Mouse (Mus musculus): ENCODE results near the gene Clk2. TPM values are rescaled to one million over a fixed set of nuclear protein-coding genes. Genes with fewer than 3 reads are reported as not detected.
A peak's percentile ranks its signal among the peaks of the same experiment; 100 is the strongest.

Gene Clk2
- polyA plus RNA-seq, 1 experiment from 2014 or later, result 42.5 TPM

GRCm38 (mm10) chr3:89202253-89203141 lies 37.9 kb downstream of the Clk2 start, which contains the start of gene Gba:
Gba (plus strand) TSS chr3:89202928.
- Histone ChIP-seq H3K27ac (no peak within 1 kb of the TSS), H3K9ac (peak within 1 kb of the TSS; percentile 61), H3K4me1 (peaks cover 6% of the 10 kb centered on the region), H3K4me3 (replicated peaks) (peak within 1 kb of the TSS; percentile 58), H3K9me3 (no peaks in the 10 kb centered on the region), H3K27me3 (no peaks in the 10 kb centered on the region), H3K36me3 (replicated peaks) (peaks cover 31% of the 10 kb centered on the region), H3K4me2 (peak within 1 kb of the TSS; percentile 68)
- WGBS, result 28% methylated on average over 13 of the region's 13 CpGs
- peak; percentile 92 for ATAC-seq (ENCODE audit: low FRiP score)

- Histone ChIP-seq H3K9me3 (no peaks in the 10 kb centered on the region), H3K9ac (peak overlapping the region; percentile 61), H3K4me2 (peak overlapping the region; percentile 68), H3K36me3 (replicated peaks) (peaks cover 37% of the 10 kb centered on the region), H3K4me3 (replicated peaks) (peak overlapping the region; percentile 58), H3K27me3 (no peaks in the 10 kb centered on the region), H3K4me1 (peaks cover 6% of the 10 kb centered on the region), H3K27ac (no peak overlapping the region)
- ATAC-seq (ENCODE audit: low FRiP score), result peak; percentile 53; the same call in 1 of the 2 replicates
- WGBS, result 42% methylated on average over 5 of the region's 5 CpGs
Measured at GRCm38 (mm10) chr3:89203142-89203514, 38.5 kb downstream of the Clk2 start.

- no peak overlapping the region for H3K4me2 ChIP-seq
- peaks cover 6% of the 10 kb centered on the region for H3K4me1 ChIP-seq
- ATAC-seq (ENCODE audit: low FRiP score), result no peak
- no peaks in the 10 kb centered on the region for H3K27me3 ChIP-seq
- no peak overlapping the region for H3K9ac ChIP-seq
- no peak overlapping the region for H3K27ac ChIP-seq
- no peaks in the 10 kb centered on the region for H3K9me3 ChIP-seq
- H3K4me3 ChIP-seq (replicated peaks), result no peak overlapping the region
- WGBS, result 89% methylated on average over 7 of the region's 7 CpGs
- peaks cover 64% of the 10 kb centered on the region for H3K36me3 ChIP-seq (replicated peaks)
Measured at GRCm38 (mm10) chr3:89206079-89206478, 41.5 kb downstream of the Clk2 start.

DNA sequence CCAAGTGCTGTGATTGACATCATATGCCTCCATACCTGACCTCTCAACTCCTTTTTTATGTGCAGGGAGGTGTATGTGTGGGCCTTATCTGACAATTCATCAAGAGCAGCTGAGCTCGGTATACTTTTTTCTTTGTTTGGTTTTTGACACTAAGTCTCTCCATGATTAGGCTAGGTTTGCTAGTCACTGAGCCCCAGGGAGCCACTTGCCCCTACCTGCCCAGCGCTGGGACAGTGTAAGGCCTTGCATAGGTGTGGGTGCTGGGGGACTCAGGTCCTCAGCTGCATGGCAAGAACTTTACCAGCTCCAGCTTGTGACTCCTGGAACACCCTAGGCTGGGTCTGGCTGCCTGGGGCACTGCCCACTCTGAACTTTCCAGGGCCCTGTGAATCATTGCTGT lies 42.1 kb downstream of the Clk2 start:
- WGBS, result 90% methylated on average over 2 of the region's 2 CpGs
- Histone ChIP-seq H3K36me3 (replicated peaks) (peaks cover 64% of the 10 kb centered on the region), H3K4me1 (peaks cover 6% of the 10 kb centered on the region), H3K4me2 (no peak overlapping the region), H3K27ac (no peak overlapping the region), H3K9ac (no peak overlapping the region), H3K4me3 (replicated peaks) (no peak overlapping the region), H3K9me3 (no peaks in the 10 kb centered on the region), H3K27me3 (no peaks in the 10 kb centered on the region)
- no peak for ATAC-seq (ENCODE audit: low FRiP score)

DNA sequence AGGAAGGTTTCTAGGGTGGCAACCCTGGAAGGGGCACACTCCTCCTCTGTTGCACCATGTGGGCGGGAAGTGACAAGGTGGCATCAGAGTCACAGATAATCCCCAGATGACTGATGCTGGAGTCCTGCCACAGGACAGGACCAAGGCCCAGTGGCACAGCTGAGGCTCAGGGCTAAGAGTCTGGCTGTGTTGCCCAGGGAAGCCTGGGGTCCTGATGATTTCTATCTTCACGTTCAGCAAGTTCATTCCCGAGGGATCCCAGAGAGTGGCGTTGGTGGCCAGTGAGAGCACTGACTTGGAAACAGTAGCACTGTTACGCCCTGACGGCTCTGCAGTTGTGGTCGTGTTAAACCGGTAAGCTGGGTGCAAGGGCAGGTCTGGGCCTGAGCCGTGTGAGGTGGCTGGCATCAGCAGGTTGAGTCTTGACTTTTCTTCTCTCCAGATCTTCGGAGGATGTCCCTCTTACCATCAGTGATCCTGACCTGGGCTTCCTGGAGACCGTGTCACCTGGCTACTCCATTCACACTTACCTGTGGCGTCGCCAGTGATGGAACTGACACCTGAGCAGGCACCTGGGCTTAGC lies 43.6 kb downstream of the Clk2 start:
- H3K9me3 ChIP-seq, result no peaks in the 10 kb centered on the region
- no peak overlapping the region for H3K27ac ChIP-seq
- H3K36me3 ChIP-seq (replicated peaks), result peaks cover 64% of the 10 kb centered on the region
- no peak overlapping the region for H3K4me2 ChIP-seq
- no peak overlapping the region for H3K9ac ChIP-seq
- no peaks in the 10 kb centered on the region for H3K27me3 ChIP-seq
- H3K4me1 ChIP-seq, result peaks cover 13% of the 10 kb centered on the region
- no peak for ATAC-seq (ENCODE audit: low FRiP score)
- 93% methylated on average over 13 of the region's 13 CpGs for WGBS
- H3K4me3 ChIP-seq (replicated peaks), result no peak overlapping the region

DNA sequence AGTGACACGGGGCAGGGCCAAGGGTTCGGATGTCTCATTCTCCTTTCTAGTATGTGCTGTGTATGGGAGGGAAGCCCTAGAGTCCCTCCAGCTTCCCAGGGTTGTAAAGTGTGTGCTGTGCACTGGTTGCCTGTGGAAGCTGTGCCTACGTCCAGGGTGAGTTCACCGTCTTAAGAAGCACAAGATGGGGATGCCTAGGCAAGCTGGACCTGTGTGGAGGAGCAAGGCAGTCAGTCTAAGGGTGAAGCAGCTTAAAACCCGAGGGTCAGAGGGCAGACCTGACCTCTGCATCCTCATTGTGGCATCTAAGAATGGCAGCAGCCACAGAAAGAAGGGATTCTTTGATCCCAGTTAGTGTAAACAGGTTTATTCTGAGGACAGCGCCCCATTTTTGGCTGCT lies 44.1 kb downstream of the Clk2 start:
- no peak overlapping the region for H3K27ac ChIP-seq
- no peak overlapping the region for H3K9ac ChIP-seq
- no peak overlapping the region for H3K4me2 ChIP-seq
- peaks cover 64% of the 10 kb centered on the region for H3K36me3 ChIP-seq (replicated peaks)
- H3K4me3 ChIP-seq (replicated peaks), result no peak overlapping the region
- no peaks in the 10 kb centered on the region for H3K27me3 ChIP-seq
- peaks cover 11% of the 10 kb centered on the region for H3K4me1 ChIP-seq
- 88% methylated on average over 6 of the region's 6 CpGs for WGBS
- ATAC-seq (ENCODE audit: low FRiP score), result no peak
- H3K9me3 ChIP-seq, result no peaks in the 10 kb centered on the region

DNA sequence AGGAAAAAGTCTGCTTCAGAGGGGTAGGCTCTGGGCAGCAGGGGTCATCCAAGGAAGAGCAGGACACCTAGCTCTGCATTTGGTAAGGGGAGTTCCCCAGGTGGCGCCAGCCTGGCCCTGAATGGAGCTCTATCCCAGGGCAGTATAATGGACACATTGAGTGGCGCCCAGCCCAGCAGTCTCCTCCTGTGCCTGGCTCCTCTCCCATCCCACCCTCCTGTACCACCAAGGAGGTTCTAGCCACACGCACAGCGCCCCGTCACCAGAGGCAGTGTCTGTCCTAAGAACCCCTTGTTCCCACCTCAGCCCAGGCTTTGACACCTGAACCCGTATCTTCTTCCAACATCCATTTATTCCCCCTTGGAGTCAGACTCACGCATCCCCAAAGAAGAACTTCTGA lies 45.1 kb downstream of the Clk2 start:
- H3K4me3 ChIP-seq (replicated peaks), result no peak overlapping the region
- 91% methylated on average over 7 of the region's 7 CpGs for WGBS
- no peak overlapping the region for H3K9ac ChIP-seq
- no peak overlapping the region for H3K4me2 ChIP-seq
- H3K4me1 ChIP-seq, result peaks cover 16% of the 10 kb centered on the region
- H3K27ac ChIP-seq, result no peak overlapping the region
- no peaks in the 10 kb centered on the region for H3K27me3 ChIP-seq
- H3K36me3 ChIP-seq (replicated peaks), result peaks cover 60% of the 10 kb centered on the region
- no peak for ATAC-seq (ENCODE audit: low FRiP score)
- H3K9me3 ChIP-seq, result no peaks in the 10 kb centered on the region

DNA sequence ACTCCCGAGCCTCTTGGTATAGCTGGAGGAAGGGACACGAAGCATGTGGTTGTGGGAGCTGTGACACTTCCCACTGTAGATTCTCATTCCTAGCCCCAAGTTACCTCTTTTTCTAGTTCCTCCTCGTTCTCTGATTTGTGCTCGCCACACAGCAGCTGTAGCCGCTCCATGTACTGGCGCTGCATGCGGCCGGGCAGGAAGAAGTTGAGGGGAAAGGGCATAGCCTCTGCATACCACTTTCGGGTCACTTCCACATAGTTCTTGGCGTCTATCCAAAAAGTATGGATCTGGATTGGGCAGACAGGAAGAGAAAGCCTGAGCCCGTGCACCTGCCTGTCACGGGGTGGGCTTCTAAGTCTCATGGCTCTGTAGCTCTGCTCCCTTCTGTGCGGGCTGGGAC lies 45.6 kb downstream of the Clk2 start:
- Histone ChIP-seq H3K4me1 (peaks cover 21% of the 10 kb centered on the region), H3K4me3 (replicated peaks) (no peak overlapping the region), H3K9me3 (no peaks in the 10 kb centered on the region), H3K36me3 (replicated peaks) (peaks cover 56% of the 10 kb centered on the region), H3K4me2 (no peak overlapping the region), H3K9ac (no peak overlapping the region), H3K27me3 (no peaks in the 10 kb centered on the region), H3K27ac (no peak overlapping the region)
- ATAC-seq (ENCODE audit: low FRiP score), result no peak
- 90% methylated on average over 13 of the region's 13 CpGs for WGBS

DNA sequence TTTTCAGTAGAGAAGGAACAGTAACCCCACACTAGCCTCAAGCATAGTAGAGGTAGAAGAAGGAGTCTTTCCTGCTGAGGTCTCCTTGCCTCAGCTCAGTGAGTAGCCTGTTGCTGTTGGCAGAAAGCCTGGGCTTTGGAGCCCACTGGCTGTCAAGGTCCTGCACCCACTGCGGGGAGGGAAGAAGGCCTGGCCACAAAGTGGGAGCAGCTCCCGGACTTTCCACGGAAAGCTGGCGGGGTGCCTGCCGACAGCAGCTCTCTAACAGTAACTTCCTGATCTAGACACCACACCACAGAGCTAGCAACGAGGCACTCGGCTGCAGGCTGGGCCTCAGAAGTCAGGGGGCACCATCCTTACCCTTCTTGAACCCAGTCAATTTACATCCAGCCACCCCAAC lies 46.1 kb downstream of the Clk2 start:
- ATAC-seq (ENCODE audit: low FRiP score), result no peak
- no peak overlapping the region for H3K4me3 ChIP-seq (replicated peaks)
- H3K27ac ChIP-seq, result no peak overlapping the region
- no peaks in the 10 kb centered on the region for H3K27me3 ChIP-seq
- no peak overlapping the region for H3K9ac ChIP-seq
- H3K4me2 ChIP-seq, result no peak overlapping the region
- H3K36me3 ChIP-seq (replicated peaks), result peaks cover 50% of the 10 kb centered on the region
- H3K4me1 ChIP-seq, result peaks cover 26% of the 10 kb centered on the region
- no peaks in the 10 kb centered on the region for H3K9me3 ChIP-seq
- 89% methylated on average over 7 of the region's 7 CpGs for WGBS

- Histone ChIP-seq H3K9ac (peak overlapping the region; percentile 77), H3K27me3 (no peaks in the 10 kb centered on the region), H3K9me3 (no peaks in the 10 kb centered on the region), H3K27ac (peak overlapping the region; percentile 100), H3K4me2 (peak overlapping the region; percentile 76), H3K36me3 (replicated peaks) (peaks cover 25% of the 10 kb centered on the region), H3K4me3 (replicated peaks) (peak overlapping the region; percentile 80), H3K4me1 (peaks cover 55% of the 10 kb centered on the region)
- ATAC-seq (ENCODE audit: low FRiP score), result peak; percentile 89
- WGBS, result under 1% methylated on average over 69 of the region's 69 CpGs
Measured at GRCm38 (mm10) chr3:89213803-89214530, 49.4 kb downstream of the Clk2 start.

GRCm38 (mm10) chr3:89214681-89215411 lies 50.3 kb downstream of the Clk2 start, which contains the start of gene Thbs3:
Thbs3 (plus strand) TSS chr3:89215180.
- Histone ChIP-seq H3K4me1 (peaks cover 63% of the 10 kb centered on the region), H3K27me3 (no peaks in the 10 kb centered on the region), H3K9ac (peak within 1 kb of the TSS; percentile 77), H3K4me3 (replicated peaks) (peak within 1 kb of the TSS; percentile 80), H3K4me2 (peak within 1 kb of the TSS; percentile 76), H3K9me3 (no peaks in the 10 kb centered on the region), H3K36me3 (replicated peaks) (peaks cover 23% of the 10 kb centered on the region), H3K27ac (peak within 1 kb of the TSS; percentile 100)
- 1% methylated on average over 19 of the region's 19 CpGs for WGBS
- peak; percentile 8; the same call in 1 of the 2 replicates for ATAC-seq (ENCODE audit: low FRiP score)

DNA sequence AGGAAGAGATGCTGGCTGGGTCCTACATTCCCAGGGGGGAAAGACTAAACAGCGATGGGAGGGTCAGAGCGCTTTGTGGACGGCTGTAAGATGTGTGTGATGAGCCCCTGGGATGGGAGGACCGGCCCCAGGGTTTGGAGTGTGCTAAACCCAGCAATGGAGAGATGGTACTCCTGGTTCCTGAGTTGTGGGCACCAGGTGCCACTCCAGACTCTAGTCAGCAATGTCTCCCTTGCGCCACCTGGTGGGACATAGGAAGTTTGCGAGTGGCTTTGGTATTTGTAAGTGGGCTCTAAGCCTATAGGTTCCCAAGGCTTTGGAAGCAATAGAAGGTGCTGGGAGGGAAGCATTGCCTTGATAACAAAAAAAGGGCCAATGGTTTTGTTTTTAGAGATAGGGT lies 51.3 kb downstream of the Clk2 start:
- Histone ChIP-seq H3K4me1 (peaks cover 67% of the 10 kb centered on the region), H3K4me2 (peak overlapping the region; percentile 76), H3K4me3 (replicated peaks) (peak overlapping the region; percentile 80), H3K36me3 (replicated peaks) (peaks cover 17% of the 10 kb centered on the region), H3K9me3 (no peaks in the 10 kb centered on the region), H3K27ac (peak overlapping the region; percentile 100), H3K27me3 (no peaks in the 10 kb centered on the region), H3K9ac (peak overlapping the region; percentile 77)
- 0% methylated on average over 6 of the region's 6 CpGs for WGBS
- ATAC-seq (ENCODE audit: low FRiP score), result peak; percentile 21
